Mouse (Mus musculus) C2C12 (cell line): Measurements from ENCODE around the gene Crocc. TPM values are rescaled to one million over a fixed set of nuclear protein-coding genes. Genes with fewer than 3 reads are reported as not detected.

Experiments used
- H3K27me3 ChIP-seq: one replicate; pipeline ENCODE4 v1.6.1; 2011; ENCODE audit not compliant: control insufficient read depth, insufficient read depth, insufficient read length
- H3K36me3 ChIP-seq: one replicate; pipeline ENCODE4 v1.6.1; 2011; ENCODE audit not compliant: control insufficient read depth, insufficient read depth
- H3K4me3 ChIP-seq: one replicate; pipeline ENCODE4 v1.5.1; 2011; ENCODE audit warnings: mild to moderate bottlenecking, control low read depth; ENCODE audit not compliant: poor library complexity, insufficient read depth, severe bottlenecking
- H3K79me2 ChIP-seq: one replicate; pipeline ENCODE4 v1.6.1; 2011; ENCODE audit not compliant: control insufficient read depth, insufficient read depth
- H3K79me3 ChIP-seq: one replicate; pipeline ENCODE4 v1.6.1; 2011; ENCODE audit warnings: low read depth, control low read depth
- H3ac ChIP-seq: one replicate; pipeline ENCODE3; 2011; ENCODE audit warnings: low read depth; ENCODE audit not compliant: control insufficient read depth, insufficient read length
- CEBPB ChIP-seq: IDR thresholded peaks from one replicate; pipeline ENCODE4 v1.6.1; 2011; ENCODE audit warnings: low read depth, mild to moderate bottlenecking, control low read depth, moderate library complexity
- CTCF ChIP-seq: IDR thresholded peaks from one replicate; pipeline ENCODE4 v1.5.1; 2011; ENCODE audit not compliant: control insufficient read depth, insufficient read depth, insufficient read length
- FOSL1 ChIP-seq: IDR thresholded peaks from one replicate; pipeline ENCODE4 v1.8.0; 2011; ENCODE audit warnings: mild to moderate bottlenecking, low read length; ENCODE audit not compliant: poor library complexity, insufficient read depth, severe bottlenecking
- MAX ChIP-seq: IDR thresholded peaks from one replicate; pipeline ENCODE4 v1.6.1; 2011; ENCODE audit warnings: mild to moderate bottlenecking, control low read depth
- MYOD1 ChIP-seq: IDR thresholded peaks from one replicate; pipeline ENCODE4 v1.6.1; 2011; ENCODE audit warnings: low read depth; ENCODE audit not compliant: control insufficient read depth, insufficient read length
- MYOG ChIP-seq: IDR thresholded peaks from one replicate; pipeline ENCODE4 v1.6.1; 2011; ENCODE audit not compliant: control insufficient read depth, insufficient read length; ENCODE audit errors: extremely low read depth
- USF1 ChIP-seq: IDR thresholded peaks from one replicate; pipeline ENCODE4 v1.6.1; 2011; ENCODE audit warnings: low read depth, mild to moderate bottlenecking, control low read depth, moderate library complexity
- polyA plus RNA-seq: library from polyadenylated mRNA; unstranded; fragments of >200 nt; fragmentation: generic; extraction: Trizol; gene quantifications from one replicate; pipeline ENCODE4 v1.2.1, GENCODE M21; 2012; ENCODE audit warnings: missing spikeins

The Crocc gene
- polyA plus RNA-seq, 1 experiment, result 6.0 TPM

DNA sequence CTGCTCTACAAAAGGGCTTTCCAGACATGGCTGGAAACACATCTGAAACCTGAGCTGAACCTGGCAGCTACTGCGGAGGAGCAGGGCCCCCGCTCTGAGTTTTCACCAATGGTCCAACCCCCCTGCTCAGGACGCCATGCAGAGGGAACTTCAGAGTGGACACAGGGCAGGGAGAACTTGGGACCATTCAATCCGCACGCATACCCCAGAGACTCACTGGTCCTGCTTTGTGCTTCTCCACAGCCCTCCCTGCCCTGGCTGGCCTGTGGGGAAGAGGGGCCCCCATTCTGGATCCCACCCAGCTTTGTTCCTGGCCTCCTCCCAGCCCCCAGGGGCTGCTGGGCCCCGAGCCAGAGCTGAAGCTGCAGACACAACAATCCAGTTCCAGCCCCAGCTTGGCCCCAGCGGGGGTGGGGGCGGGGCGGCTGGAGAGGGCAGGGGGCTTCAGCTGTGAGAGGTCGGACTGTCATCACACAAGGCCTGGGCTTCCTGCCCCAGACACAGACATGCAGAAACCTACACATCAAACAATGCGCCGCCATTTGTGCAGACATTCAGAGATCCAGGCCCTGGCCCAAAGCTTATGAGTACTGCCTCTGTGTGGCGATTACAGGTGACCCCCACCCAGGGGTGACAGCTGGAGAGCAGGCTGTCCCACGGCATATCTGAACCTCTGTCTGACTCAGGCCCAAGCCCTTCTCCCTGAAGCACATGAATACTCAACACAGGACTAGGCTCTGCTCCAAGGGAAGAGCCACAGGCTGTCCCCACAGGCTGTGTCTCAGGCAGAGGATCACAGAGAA lies 39.3 kb downstream of the Crocc start:
- no peaks in the 10 kb centered on the region for H3K79me3 ChIP-seq
- no peak overlapping the region for H3K4me3 ChIP-seq
- no peaks in the 10 kb centered on the region for H3K36me3 ChIP-seq

GRCm38 (mm10) chr4:141020220-141020619 lies 40.1 kb downstream of the Crocc start:
- H3ac ChIP-seq, result no peak overlapping the region
- no peaks in the 10 kb centered on the region for H3K27me3 ChIP-seq
- no peaks in the 10 kb centered on the region for H3K79me2 ChIP-seq
- H3K4me3 ChIP-seq, result no peak overlapping the region
- TF ChIP-seq USF1 (no peak), FOSL1 (no peak), MYOG (no peak), CEBPB (no peak), MYOD1 (no peak), CTCF (no peak), MAX (no peak)
- H3K36me3 ChIP-seq, result no peaks in the 10 kb centered on the region
- no peaks in the 10 kb centered on the region for H3K79me3 ChIP-seq

More for the DNA sequence above, 39.3 kb downstream of the Crocc start:
- H3K27me3 ChIP-seq, result no peaks in the 10 kb centered on the region
- TF ChIP-seq MYOD1 (no peak), CTCF (no peak), MAX (no peak), MYOG (no peak), CEBPB (no peak), USF1 (no peak), FOSL1 (no peak)
- no peak overlapping the region for H3ac ChIP-seq
- no peaks in the 10 kb centered on the region for H3K79me2 ChIP-seq

GRCm38 (mm10) chr4:141017657-141018436 lies 42.5 kb downstream of the Crocc start:
- no peaks in the 10 kb centered on the region for H3K36me3 ChIP-seq
- no peaks in the 10 kb centered on the region for H3K27me3 ChIP-seq
- H3ac ChIP-seq, result no peak overlapping the region

GRCm38 (mm10) chr4:141016311-141016710 lies 44.0 kb downstream of the Crocc start:
- TF ChIP-seq MYOD1 (no peak), CTCF (no peak), FOSL1 (no peak), USF1 (no peak), MYOG (no peak), CEBPB (no peak), MAX (no peak)
- H3K36me3 ChIP-seq, result no peaks in the 10 kb centered on the region
- H3K27me3 ChIP-seq, result no peaks in the 10 kb centered on the region
- H3K79me3 ChIP-seq, result no peaks in the 10 kb centered on the region
- no peaks in the 10 kb centered on the region for H3K79me2 ChIP-seq
- H3K4me3 ChIP-seq, result no peak overlapping the region
- no peak overlapping the region for H3ac ChIP-seq

More at GRCm38 (mm10) chr4:141017657-141018436, 42.5 kb downstream of the Crocc start:
- Histone ChIP-seq H3K79me3 (no peaks in the 10 kb centered on the region), H3K4me3 (no peak overlapping the region), H3K79me2 (no peaks in the 10 kb centered on the region)
- TF ChIP-seq CEBPB, result no peak
- no peak for TF ChIP-seq FOSL1
- no peak for TF ChIP-seq MYOD1
- TF ChIP-seq USF1, result no peak
- no peak for TF ChIP-seq CTCF
- no peak for TF ChIP-seq MYOG
- TF ChIP-seq MAX, result no peak

GRCm38 (mm10) chr4:141015356-141015755 lies 45.0 kb downstream of the Crocc start:
- H3K79me2 ChIP-seq, result no peaks in the 10 kb centered on the region
- no peak overlapping the region for H3ac ChIP-seq
- H3K36me3 ChIP-seq, result no peaks in the 10 kb centered on the region
- TF ChIP-seq CEBPB (no peak), CTCF (no peak), MYOD1 (no peak), FOSL1 (no peak), USF1 (no peak), MYOG (no peak)
- H3K79me3 ChIP-seq, result no peaks in the 10 kb centered on the region
- no peaks in the 10 kb centered on the region for H3K27me3 ChIP-seq
- H3K4me3 ChIP-seq, result no peak overlapping the region
